Mouse (Mus musculus) megakaryocyte, embryonic 14.5 days (primary cell): Measurements from ENCODE around the gene Otulin. TPM values are rescaled to one million over a fixed set of nuclear protein-coding genes. Genes with fewer than 3 reads are reported as not detected.

Experiments used
- H3K27me3 ChIP-seq: replicated peaks from 2 replicates; pipeline ENCODE3; 2012; ENCODE audit warnings: inconsistent platforms
- H3K36me3 ChIP-seq: replicated peaks from 2 replicates; pipeline ENCODE3; 2012; ENCODE audit warnings: low read length, inconsistent platforms, mixed read lengths
- H3K4me1 ChIP-seq: 2 replicates; pipeline ENCODE4 v1.6.1; 2012; ENCODE audit warnings: inconsistent platforms
- H3K4me3 ChIP-seq: replicated peaks from 2 replicates; pipeline ENCODE3; 2012; ENCODE audit warnings: moderate library complexity, mild to moderate bottlenecking, inconsistent platforms
- H3K9me3 ChIP-seq: 2 replicates; pipeline ENCODE4 v1.6.1; 2012; ENCODE audit warnings: inconsistent platforms
- FLI1 ChIP-seq: IDR thresholded peaks from 2 replicates; pipeline ENCODE4 v1.6.1; 2012; ENCODE audit warnings: low read length, inconsistent platforms, mixed read lengths
- GATA1 ChIP-seq: IDR thresholded peaks from 3 replicates; pipeline ENCODE4 v1.6.1; 2012; ENCODE audit warnings: mixed read lengths, low read length, inconsistent platforms, borderline replicate concordance
- polyA plus RNA-seq: library from polyadenylated mRNA; stranded (reverse); fragments of >175 nt; gene quantifications from 2 replicates; pipeline ENCODE4 v1.2.3, GENCODE M21; 2012; ENCODE audit warnings: low replicate concordance; ENCODE audit not compliant: insufficient read depth

Otulin gene
- polyA plus RNA-seq, 1 experiment = 25.7 TPM

DNA sequence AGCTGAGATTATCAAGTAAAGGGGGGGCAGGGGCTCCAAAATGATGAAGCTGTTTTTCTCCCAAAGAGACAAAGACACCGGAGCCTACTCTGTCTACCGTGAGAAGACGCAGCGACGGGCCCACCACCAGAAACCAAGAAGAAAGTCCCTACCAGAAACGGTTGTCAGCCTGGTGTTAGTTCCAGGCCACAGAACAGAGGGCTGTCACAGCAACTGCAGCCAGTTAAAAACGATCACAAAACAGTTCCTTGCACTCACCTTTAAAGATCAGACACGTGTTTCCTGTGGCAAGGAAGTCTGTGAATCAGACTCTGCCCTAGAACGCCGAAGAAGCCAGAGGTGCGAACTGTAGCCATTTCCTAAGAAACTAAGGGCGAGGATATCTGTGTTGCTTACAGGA, 10.7 kb upstream of the Otulin start:
- TF ChIP-seq GATA1 (no peak), FLI1 (no peak)
- peaks cover 3% of the 10 kb centered on the region; the same call in 1 of the 2 replicates for H3K9me3 ChIP-seq
- no peaks in the 10 kb centered on the region for H3K36me3 ChIP-seq
- H3K27me3 ChIP-seq = peaks cover 7% of the 10 kb centered on the region
- no peak overlapping the region for H3K4me3 ChIP-seq
- peaks cover 7% of the 10 kb centered on the region for H3K4me1 ChIP-seq

DNA sequence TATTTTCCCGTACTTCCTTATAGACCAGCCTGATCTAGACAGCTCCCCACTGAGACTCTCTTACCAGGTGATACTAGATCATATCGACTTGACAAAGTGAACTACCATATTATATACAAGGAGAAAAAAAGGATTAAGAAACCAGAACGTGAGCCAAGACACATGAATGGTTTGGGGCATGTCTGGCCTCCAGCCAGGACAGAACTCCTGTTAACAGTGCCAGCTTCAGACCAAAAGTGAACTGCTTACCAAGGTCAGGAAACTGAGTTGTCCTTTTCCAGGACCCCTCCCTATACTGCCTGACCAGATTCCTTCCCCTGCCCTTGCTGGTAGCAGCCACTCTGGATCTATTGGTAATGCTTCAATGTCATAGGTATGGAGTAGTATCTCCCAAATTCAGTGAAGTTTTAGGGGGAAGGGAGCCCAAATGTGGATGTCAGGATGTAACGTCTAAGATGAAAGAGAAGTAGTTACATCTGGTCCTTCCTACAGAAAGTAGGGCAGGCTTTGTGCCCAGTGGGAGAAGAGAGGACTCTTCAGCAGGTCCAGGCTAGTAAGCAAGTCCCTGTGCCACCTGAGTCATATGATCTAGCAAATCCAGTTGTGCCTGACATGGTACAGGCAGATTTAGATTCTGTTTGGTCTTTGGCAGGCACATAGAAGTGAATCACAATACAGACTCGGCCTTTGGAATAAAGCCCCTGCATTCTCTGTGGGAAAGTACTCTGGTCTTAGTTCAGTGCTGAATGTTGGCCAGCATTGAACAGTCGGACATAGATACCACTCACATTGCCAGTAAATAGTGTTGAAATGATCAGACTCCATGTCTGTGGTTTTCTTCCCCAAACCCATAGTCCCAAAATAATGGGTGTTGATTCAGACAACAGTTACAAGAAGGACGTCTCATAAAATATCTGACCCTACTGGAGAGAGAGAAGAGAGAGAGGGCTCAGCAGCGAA, 3.7 kb upstream of the Otulin start:
- Histone ChIP-seq H3K4me3 (no peak overlapping the region), H3K9me3 (no peaks in the 10 kb centered on the region), H3K4me1 (peaks cover 11% of the 10 kb centered on the region), H3K27me3 (peaks cover 4% of the 10 kb centered on the region), H3K36me3 (no peaks in the 10 kb centered on the region)
- no peak for TF ChIP-seq FLI1
- TF ChIP-seq GATA1 = no peak

DNA sequence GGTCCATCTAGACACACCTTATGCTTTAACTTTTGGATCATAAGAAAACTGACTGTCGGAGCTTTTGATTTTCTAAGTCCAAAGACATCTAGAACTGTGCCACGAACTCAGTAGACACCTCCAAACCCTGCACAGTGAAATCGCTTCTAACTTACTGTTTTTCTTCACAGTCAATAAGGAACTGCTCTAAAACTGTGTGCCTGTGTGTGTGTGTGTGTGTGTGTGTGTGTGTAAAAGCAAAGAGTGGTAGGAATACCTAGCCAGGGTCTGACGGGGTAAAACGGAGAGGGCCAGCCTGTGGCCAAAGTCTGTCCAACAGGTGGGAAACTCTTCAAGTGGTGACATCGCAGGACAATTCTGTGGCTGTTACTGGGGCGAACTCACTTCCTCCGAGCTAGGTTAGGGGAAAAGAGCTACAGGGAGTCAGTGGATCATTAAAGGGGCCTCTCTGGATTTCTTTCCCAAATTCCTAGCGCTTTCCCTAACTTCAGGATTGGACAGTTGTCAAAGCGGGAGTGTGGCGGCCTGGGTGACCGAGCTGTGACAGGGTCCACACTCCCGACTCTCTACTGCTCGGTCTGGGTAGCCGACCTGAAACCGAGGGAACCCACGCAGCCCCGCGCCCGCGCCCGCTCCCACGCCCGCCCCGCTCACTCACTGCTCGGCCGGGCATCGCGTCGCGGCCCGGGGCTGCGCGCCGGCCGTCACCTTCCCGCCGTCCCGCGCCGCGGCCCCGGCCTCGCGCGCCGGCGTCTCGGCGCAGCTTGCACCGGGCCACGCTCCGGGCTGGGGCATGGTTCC, 493 bp downstream of the Otulin start:
- TF ChIP-seq GATA1 (no peak), FLI1 (no peak)
- Histone ChIP-seq H3K4me1 (peaks cover 53% of the 10 kb centered on the region), H3K4me3 (peak overlapping the region; percentile 95), H3K27me3 (peaks cover 4% of the 10 kb centered on the region), H3K9me3 (no peaks in the 10 kb centered on the region), H3K36me3 (peaks cover 35% of the 10 kb centered on the region)

DNA sequence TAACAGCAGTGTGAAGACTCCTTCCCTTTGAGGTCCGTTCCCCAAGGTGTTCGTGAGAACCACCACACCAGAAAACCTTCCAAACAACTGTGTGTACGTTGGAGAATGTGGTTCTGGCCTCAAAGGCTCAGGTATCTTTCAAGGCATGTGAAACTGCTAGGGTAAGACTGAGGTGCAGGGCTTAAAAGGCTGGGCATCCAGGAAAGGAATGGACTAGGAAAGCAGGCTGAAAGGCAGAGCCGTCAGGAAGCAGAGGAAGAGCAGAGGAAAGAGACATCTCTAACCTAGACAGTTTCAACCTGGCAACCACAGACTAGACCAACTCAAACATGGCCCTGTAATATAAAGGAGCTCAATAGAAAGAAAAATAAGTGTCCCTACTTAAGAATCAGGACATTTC, 1.4 kb downstream of the Otulin start:
- H3K4me1 ChIP-seq = peaks cover 63% of the 10 kb centered on the region
- H3K4me3 ChIP-seq = peak overlapping the region; percentile 95
- no peaks in the 10 kb centered on the region for H3K9me3 ChIP-seq
- peaks cover 43% of the 10 kb centered on the region for H3K36me3 ChIP-seq
- H3K27me3 ChIP-seq = no peaks in the 10 kb centered on the region
- TF ChIP-seq FLI1 = no peak
- no peak for TF ChIP-seq GATA1

DNA sequence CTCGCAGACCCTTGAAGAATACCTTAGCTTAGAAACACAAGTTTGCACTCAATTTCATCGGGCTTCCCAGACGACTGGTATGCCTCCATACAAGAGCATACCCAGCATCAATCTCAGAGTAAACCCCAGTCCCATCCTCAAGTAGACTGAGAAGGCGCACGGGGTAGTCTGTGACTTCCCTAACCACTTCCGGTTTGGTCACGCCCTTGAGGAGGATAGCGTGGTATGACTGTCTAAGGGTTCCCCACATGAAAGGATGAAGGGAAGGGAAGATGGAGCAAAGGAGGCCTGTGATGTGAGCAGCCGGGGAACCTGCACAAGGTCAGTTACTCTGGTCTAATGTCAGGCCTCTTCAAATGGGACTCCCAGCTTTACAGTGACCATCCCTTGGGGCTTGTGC, 2.7 kb downstream of the Otulin start:
- TF ChIP-seq GATA1 (no peak), FLI1 (no peak)
- H3K9me3 ChIP-seq = no peaks in the 10 kb centered on the region
- H3K4me3 ChIP-seq = peak overlapping the region; percentile 78
- H3K27me3 ChIP-seq = no peaks in the 10 kb centered on the region
- peaks cover 76% of the 10 kb centered on the region for H3K4me1 ChIP-seq
- peaks cover 55% of the 10 kb centered on the region for H3K36me3 ChIP-seq

DNA sequence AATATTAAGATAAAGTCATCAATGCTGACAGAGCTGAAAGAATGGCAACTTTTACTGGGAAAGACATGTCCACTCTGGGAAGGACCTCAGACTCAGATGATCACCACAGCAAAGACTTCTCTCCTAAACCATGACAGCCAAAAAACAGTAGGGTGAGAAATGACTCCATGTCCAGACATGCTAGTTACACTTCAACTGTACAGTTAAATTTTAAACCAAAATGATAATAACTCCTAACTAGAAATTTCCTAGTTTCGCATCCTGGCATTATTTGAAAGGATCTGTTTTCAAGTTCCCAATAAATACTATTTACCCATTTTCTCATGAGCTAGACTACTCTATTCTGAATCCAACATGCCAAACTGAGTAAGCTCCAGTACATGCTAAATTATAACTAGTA, 4.2 kb downstream of the Otulin start:
- Histone ChIP-seq H3K36me3 (peaks cover 67% of the 10 kb centered on the region), H3K9me3 (no peaks in the 10 kb centered on the region), H3K27me3 (no peaks in the 10 kb centered on the region), H3K4me1 (peaks cover 87% of the 10 kb centered on the region), H3K4me3 (peak overlapping the region; percentile 87)
- no peak for TF ChIP-seq GATA1
- no peak for TF ChIP-seq FLI1

DNA sequence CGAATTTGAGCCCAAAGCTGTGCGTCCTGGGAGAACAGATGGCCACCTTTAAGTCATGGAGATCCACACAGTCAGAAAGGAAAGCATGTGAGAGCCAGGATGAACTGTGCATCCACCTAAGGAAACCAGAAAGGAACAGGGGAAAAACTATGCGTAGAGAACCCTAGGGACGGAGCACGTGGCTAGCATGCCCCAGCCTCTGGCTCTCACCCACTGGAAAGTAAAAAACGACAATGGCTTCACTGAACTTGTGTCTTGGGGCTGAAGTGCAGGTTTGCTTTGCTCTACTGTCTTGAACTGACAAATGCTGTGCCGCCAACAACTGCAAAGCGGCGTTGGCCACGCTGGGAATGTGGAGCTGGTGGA, 4.6 kb downstream of the Otulin start:
- TF ChIP-seq FLI1 (no peak), GATA1 (no peak)
- Histone ChIP-seq H3K9me3 (no peaks in the 10 kb centered on the region), H3K4me1 (peaks cover 87% of the 10 kb centered on the region), H3K4me3 (peak overlapping the region; percentile 87), H3K36me3 (peaks cover 71% of the 10 kb centered on the region), H3K27me3 (no peaks in the 10 kb centered on the region)

DNA sequence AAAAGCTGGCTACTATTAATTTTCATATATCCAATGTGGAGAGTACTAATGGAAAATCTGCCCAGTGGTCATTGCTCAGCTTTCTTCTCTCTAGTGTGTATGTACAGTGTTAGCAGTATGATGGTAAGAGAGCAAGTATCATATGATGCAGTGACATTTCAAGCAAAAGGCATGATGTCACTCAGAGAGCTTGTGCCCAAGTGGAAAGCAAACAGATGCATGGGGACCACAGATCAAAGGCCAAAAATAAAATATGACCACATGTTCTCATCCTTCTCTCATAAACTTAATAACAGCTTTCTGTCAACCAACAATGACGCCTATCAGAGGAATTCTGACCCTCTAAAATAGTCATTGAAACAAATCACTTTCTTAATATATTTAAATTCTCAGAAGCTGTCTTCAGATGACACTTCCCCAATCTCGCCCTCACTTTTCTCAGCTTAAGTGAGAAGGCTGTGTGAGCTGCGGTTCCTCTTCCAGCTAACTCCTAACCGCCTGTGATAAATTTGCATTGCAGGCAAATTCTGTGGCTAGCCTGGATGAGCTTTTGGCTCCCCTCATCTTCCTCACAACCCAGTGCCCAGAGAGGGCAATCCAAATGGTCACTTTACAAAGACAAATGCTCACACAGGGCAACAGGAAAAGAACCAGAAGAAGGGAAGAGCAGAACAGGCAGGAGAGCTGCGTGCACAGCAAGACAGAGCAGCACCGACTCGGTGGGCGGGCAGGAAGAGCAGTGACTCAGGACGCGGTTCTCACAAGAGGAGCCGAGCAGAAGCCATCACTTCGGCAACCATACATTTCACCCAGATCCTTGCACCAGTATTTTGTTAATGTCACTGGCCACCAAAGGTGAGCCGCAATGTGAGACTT, 5.2 kb downstream of the Otulin start:
- H3K36me3 ChIP-seq = peaks cover 76% of the 10 kb centered on the region
- peaks cover 91% of the 10 kb centered on the region for H3K4me1 ChIP-seq
- H3K4me3 ChIP-seq = peak overlapping the region; percentile 87
- TF ChIP-seq FLI1 = no peak
- TF ChIP-seq GATA1 = no peak
- no peaks in the 10 kb centered on the region for H3K9me3 ChIP-seq
- H3K27me3 ChIP-seq = no peaks in the 10 kb centered on the region

DNA sequence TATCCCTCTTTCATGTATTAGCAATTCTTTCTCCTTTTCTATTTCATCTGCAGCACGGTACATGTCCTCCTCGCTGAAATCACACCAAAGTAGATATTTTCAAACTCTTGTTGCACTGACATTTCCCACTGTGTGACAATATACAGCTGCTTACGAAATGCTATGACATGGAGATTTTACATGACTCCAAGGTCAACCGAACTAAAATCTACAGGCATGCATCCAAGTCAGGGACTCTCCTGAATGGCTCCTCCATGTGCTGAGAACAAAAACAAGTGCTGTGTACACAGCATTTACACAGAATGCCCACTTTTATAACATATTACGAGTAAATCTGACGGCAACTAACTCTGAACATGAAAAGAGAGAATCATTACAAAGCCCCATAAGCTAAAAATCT, 7.2 kb downstream of the Otulin start:
- Histone ChIP-seq H3K27me3 (no peaks in the 10 kb centered on the region), H3K9me3 (no peaks in the 10 kb centered on the region), H3K36me3 (peaks cover 85% of the 10 kb centered on the region), H3K4me3 (no peak overlapping the region), H3K4me1 (peaks cover 97% of the 10 kb centered on the region)
- TF ChIP-seq FLI1 = no peak
- TF ChIP-seq GATA1 = no peak
